Mouse (Mus musculus): ENCODE measurements around the gene Aurka.

Gene Aurka

GRCm38 (mm10) chr2:172381898-172382297 is 11.6 kb upstream of the Aurka start:
- no peak for DNase-seq (ENCODE audit: low spot score in 2 of 2)

GRCm38 (mm10) chr2:172381341-172381740 is 11.0 kb upstream of the Aurka start:
- DNase-seq (ENCODE audit: low spot score in 2 of 2): no peak

GRCm38 (mm10) chr2:172380513-172380912 is 10.2 kb upstream of the Aurka start:
- DNase-seq (ENCODE audit: low spot score in 2 of 2): no peak

DNA sequence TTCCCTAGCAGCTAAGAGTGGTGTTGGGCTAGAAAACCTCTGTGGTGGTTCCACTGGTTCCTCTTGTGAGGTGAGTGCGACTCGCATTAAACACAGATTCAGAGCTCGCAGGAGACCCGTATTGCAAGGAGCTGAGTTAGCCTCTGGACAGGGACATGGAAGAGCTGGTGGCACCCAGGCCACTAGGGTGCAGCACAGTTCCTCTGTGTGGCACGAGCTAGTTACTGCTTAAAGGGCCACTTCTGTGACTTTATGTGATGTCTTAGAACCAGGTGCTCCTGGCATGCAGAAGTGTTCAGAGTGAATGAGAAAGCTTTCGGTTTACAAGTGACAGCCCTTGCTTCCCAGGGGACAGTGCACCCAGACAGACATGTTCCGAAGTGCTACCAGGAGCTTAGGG is 8.0 kb upstream of the Aurka start:
- peak in 1 of 2 experiments; percentile 34 for DNase-seq (ENCODE audit: low spot score in 2 of 2)

DNA sequence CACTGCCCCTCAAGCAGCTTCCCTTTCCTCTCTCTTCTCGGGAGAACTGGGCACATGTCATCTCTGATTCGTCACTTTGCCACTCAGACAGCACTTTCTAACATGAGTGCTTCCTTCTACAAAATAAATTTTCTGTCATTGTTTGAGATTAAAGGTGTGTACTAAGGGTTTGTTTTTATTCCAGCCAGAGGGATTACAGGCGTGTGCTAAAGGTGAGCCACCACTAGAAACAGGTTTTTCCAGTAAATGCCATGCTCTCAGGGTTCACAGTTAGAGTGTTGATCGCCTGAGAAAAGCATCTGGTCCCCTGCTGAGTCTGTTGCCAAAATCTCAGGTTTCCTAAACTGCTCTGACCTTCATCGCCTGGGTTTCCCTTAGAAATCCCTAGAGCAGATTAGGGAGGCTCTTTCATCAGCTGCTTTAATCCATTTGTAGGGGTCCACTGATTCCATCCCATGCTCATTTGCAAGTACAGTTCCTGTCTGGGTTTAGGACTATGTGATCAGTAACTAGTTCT is 6.7 kb upstream of the Aurka start:
- no peak for DNase-seq (ENCODE audit: low spot score in 2 of 2)

- DNase-seq (ENCODE audit: low spot score in 2 of 2): no peak
Observed at GRCm38 (mm10) chr2:172376551-172376950, 6.2 kb upstream of the Aurka start.

GRCm38 (mm10) chr2:172371258-172371657 is 923 bp upstream of the Aurka start:
- no peak for DNase-seq (ENCODE audit: low spot score in 2 of 2)

DNA sequence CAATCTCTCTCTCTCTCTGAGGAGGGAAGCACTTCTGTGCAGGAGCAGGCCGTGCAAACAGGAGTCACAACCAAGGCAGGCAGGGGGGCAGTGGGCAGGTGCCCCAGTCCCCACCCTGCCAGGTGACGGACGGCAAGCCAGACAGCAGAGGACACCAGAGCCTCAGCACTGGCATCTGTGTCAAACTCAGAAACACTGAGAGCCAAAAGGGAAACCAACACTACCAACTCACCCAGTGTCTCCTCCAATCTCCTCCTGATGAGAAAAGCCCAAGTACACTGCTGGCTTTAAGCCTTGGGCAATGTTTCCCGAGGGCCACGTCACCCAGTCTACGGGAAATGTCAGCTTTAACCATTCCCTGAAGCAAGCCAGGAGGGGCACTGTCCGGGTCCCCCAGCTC is 7.2 kb downstream of the Aurka start:
- DNase-seq (ENCODE audit: low spot score in 2 of 2): no peak

GRCm38 (mm10) chr2:172355833-172356232 is 14.5 kb downstream of the Aurka start:
- DNase-seq (ENCODE audit: low spot score in 2 of 2): peak in 1 of 2 experiments; percentile 68

- no peak for DNase-seq (ENCODE audit: low spot score in 2 of 2)
Observed at GRCm38 (mm10) chr2:172354761-172355160, 15.6 kb downstream of the Aurka start.

DNA sequence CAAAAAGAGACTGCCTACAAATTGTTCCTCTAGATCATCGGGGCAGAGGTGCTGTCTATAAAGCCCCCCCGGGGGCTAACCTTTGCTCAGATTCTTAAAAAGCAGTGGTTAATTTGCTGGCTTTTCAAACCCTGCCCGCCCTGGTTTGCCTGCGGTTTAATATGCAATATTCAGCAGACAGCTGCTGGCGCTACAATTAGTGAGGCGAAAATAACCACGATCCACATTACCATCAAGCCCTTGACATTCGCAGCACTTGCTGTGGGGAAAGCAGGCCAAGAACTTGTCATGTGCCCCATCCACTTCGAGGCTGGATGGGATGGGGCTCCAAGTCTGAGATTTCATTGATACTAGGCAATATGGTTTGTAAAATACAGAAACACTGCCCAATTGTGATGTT is 17.1 kb downstream of the Aurka start:
- no peak for DNase-seq (ENCODE audit: low spot score in 2 of 2)

GRCm38 (mm10) chr2:172350773-172351172 is 19.6 kb downstream of the Aurka start:
- no peak for DNase-seq (ENCODE audit: low spot score in 2 of 2)

GRCm38 (mm10) chr2:172349776-172350175 is 20.6 kb downstream of the Aurka start:
- no peak for DNase-seq (ENCODE audit: low spot score in 2 of 2)

GRCm38 (mm10) chr2:172348297-172348950 is 21.9 kb downstream of the Aurka start:
- peak in 1 of 2 experiments; percentile 52 for DNase-seq (ENCODE audit: low spot score in 2 of 2)

DNA sequence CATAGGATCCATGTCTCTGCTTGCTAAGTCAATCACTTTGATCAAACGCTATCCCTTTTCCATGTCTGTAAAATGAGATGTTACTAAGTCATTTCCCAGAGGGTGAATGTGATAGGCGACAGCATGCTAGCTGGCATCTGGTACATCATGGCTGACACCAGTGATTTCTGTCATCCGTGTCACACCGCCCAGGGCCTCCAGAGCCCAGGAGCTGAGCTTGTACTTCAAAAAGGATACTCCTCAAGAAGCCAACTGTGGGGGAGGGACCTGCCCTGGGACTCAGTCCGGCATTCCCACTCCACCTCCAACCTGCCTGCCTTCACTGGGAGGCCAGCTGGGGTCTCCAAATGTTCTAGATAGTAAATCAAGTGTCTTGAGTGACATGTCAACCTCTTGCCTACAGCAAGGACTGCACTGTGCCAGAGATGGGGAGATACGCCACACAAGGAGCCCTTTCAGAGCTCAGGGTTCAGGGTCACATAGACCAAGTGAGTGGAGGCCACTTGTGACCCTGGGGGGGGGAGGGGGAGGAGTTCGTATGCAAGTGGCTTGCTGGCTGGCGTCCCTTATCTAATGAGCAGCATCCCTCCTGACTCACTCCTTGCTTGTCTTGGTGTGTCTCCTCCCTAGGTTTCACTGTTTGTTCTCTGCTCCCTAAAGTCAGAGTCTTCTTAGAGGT is 23.3 kb downstream of the Aurka start:
- no peak for DNase-seq (ENCODE audit: low spot score in 2 of 2)

GRCm38 (mm10) chr2:172346034-172346929 is 24.1 kb downstream of the Aurka start:
- no peak for DNase-seq (ENCODE audit: low spot score in 2 of 2)

DNA sequence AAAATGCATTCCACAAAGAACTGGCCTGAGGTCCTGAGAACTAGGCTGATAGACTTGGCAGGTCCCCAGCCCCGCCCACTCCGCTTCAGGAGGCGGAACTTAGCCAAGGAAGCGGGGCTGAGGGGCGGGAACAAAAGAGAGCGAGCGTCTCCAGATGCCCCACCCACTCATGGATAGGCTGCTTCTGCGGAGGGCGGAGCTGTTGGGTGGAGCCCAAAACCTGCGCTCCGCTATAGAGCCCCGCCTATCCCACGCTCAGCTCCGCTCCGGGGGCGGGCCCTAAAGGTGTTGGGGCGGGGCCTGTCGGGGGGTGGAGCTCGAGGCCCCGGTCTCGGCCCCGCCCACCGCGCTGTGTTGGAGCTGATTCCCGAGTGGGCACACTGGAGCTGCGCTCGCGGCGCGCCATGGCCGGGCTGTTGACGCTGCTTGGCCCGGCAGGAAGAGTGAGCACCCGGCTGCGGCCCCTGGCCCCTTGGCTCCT is 25.0 kb downstream of the Aurka start, which contains the start of gene Fam210b:
Gene Fam210b (plus strand): TSS at position 308 of the 481 bp plus-strand sequence.
- DNase-seq (ENCODE audit: low spot score in 2 of 2): peak; percentile 80 to 95

DNA sequence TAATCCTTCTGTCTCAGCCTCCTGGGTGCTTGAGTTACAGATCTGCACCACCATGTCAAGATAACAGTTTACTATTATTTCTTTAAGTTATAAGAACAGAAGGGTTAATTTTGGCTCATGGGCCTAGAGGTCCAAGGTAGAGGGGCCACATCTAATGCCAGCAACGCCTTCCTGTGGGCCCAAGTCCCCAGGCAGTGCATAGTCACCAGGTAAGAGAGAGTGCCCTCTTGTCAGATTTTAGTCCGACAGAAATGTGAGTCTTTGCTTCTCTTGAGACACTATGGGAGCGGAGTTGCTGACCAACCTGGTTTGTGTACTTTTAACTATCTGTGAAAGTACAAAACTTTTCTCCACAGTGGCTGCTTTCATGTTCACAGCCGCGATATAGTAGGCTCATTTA is 25.7 kb downstream of the Aurka start:
- no peak for DNase-seq (ENCODE audit: low spot score in 2 of 2)

DNA sequence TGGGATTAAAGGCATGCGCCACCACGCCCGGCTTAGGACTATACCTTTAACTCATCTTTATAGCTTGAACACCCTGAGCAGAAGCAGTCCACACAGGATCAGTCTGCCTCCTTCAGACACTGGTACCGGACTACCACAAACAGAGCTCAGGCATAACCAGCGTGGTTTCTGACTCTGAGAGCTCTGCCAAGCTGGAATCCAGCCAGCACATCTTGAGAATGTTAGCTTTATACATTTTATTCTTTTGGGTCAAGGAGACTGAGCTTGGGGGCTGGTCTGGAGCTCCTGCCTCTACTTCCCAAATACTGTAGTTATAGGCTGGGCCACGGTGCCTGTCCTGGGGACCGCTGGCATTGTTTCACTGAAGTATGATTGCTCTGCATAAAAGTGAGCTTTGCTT is 26.6 kb downstream of the Aurka start:
- no peak for DNase-seq (ENCODE audit: low spot score in 2 of 2)

GRCm38 (mm10) chr2:172341606-172342005 is 28.7 kb downstream of the Aurka start:
- DNase-seq (ENCODE audit: low spot score in 2 of 2): peak in 1 of 2 experiments; percentile 41

DNA sequence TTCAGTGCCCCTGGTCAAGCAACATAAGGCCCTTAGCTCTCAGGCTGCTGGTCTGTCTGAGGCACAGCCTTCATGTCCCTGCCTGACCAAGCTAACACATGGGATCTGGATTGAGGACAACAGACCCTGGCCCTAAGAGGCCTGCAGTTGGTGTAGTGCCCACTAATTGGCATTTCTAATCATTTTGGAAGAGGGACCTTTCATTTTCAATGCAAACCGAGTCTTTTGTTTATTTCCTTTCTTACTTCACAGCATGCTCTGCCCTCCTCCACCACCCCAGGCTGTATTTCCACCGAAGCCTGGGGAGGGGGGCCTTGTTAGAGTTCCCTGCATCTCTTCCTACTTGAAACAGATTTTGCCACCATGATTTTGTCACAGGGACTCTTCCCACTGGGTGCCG is 29.4 kb downstream of the Aurka start:
- DNase-seq (ENCODE audit: low spot score in 2 of 2): no peak

Data from cerebellum, postnatal 4 days (tissue).